Mouse (Mus musculus) thymus, postnatal 25 days (tissue): Measurements from ENCODE around the gene Eno1.

ENCODE experiments used
- DNase-seq: peaks from one replicate; pipeline ENCODE4 v3.0.0; 2022

Gene Eno1

GRCm38 (mm10) chr4:150236521-150237481 lies at the start of gene Eno1:
TSS of gene Eno1 (plus strand) at chr4:150236721.
- DNase-seq = peak; percentile 96

DNA sequence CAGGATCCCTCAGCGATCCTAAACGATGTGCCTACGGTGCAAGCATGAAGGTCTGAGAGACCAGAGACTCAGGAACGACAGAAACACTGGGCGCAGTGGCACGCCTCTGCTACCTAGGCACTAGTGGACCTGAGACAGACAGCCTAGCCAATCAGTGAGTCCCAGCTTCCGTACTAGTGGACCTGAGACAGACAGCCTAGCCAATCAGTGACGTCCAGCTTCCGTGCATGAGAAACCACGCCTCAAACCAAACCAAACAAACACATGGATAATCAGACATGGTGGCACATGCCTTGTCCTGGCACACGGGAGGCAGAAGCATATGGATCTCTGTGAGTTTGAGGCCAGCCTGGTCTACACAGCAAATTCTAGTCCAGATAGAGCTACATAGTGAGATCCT lies 48.3 kb upstream of the Eno1 start:
- DNase-seq = no peak

- DNase-seq = no peak
These were observed 44.3 kb upstream of the Eno1 start for GRCm38 (mm10) chr4:150192199-150192598.

- peak; percentile 61 for DNase-seq
These were observed 42.6 kb upstream of the Eno1 start for GRCm38 (mm10) chr4:150193915-150194314.

DNA sequence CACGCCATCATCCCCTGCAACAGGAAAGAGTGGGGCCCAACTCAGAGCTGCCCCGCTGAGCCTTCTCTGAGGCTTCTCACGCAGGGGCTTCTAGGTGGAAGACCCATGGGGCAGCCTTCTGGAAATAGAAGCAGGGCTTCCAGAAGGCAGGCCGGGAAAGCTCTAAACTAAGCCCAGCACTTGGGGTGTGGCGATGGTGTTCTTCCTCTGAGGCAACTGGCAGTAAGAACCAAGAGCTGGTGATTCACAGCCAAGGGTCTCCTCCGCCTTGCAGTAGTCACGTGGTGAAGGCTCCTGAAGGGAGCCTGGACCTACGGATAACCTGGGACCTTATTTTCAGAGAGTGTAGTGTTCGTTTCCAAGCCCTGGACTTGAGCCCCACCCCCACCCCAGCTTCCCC lies 38.3 kb upstream of the Eno1 start:
- DNase-seq = no peak

DNA sequence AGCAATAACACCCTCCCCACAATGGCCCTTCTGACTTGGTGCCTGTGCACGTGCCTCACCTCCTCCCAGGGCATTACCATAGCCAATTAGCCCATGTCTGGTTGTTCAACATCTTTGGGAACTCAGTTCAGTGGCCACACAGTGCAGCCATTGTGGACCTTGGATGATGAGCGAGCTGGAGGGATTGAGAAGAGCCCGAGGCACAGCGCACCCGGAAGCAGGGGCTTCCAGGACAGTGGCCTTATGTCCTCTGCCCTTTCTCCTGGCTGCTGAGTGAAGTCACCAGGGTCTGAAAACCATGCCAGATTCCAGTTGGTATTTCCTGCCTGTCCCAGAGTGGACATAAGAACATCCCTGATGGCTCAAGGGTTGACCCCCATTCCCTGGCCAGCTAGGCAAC lies 35.3 kb upstream of the Eno1 start, which contains the start of gene Car6:
Gene Car6, minus strand, starts transcription at position 101 of the 400 bp plus-strand sequence.
- DNase-seq = no peak

- DNase-seq = no peak
These were observed 33.8 kb upstream of the Eno1 start for GRCm38 (mm10) chr4:150202702-150203101.

DNA sequence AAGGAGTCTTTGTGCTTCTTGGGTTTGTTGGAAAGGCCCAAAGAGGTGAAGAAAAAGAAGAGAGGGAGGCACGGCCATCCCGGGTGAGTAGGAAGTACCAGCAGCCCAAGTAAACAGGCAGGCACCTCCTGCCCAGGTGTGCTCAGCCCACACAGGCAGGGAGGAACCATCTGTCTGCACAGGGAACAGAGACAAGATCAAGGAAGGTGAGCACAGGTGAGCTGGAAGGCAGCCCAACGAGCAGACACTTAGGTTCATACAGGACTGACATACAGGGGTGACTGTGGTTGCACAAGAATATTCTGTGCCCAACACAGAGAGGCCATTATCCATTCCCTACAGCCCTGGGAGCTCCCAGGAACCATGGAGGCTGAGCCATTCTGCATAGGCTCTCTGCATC lies 31.6 kb upstream of the Eno1 start:
- DNase-seq = no peak

DNA sequence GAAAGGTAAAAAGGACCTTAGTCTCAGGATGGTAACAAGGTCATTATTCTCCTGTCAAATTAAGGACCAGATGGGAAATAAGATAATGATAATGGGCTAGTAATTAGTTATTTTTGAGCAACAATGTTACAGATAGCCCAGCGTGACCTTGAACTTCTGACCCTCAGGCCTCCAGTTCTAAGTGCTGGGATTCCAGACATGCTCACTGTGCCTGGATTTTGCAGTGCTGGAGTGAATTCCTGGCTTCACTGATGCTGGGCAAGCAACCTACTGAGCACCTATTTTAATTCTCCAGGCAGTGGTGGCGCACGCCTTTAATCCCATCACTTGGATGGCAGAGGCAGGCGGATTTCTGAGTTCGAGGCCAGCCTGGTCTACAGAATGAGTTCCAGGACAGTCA lies 26.8 kb upstream of the Eno1 start:
- no peak for DNase-seq

DNA sequence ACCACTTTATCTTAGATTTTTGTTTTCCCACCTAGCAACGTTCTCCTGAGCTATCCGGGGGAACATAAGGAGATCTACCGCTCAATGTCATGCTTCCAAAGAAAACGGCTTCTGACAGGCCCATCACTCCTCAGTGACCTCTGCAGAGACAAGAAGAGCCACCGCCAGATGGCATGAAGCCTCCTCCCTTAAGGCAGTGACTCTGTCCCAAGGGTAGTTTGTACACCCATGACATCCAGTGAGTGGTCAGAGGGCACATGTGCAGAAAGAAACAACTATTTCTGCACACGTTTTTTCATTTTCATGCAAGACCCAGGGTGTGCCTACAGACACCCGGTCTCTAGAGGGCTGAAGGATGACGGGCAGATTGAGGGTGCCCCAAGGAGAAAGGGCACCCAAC lies 26.2 kb upstream of the Eno1 start:
- DNase-seq = no peak

GRCm38 (mm10) chr4:150211930-150212552 lies 24.5 kb upstream of the Eno1 start:
- no peak for DNase-seq

- peak; percentile 15 for DNase-seq
These were observed 24.0 kb upstream of the Eno1 start for GRCm38 (mm10) chr4:150212553-150212971.

GRCm38 (mm10) chr4:150213910-150214309 lies 22.6 kb upstream of the Eno1 start:
- no peak for DNase-seq

DNA sequence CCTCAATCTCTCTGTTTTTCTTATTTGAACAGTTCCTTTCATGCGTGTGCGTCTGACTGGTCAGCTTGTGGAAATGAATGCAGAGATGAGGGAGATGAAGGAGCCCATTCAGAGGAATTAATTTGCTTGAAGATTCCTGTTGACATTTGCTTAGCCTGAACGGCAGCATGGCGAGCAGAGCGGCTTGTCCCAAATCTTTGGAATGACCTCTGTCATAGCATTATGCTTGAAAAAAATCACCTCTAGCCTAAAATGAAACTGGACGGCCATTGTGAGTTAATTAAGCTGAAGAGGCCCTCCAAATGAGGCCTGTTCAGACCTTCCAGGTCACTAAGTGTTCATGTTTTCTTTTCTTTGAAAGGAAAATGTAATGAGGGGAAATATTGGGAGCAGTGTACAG lies 20.1 kb upstream of the Eno1 start:
- DNase-seq = no peak

GRCm38 (mm10) chr4:150217042-150217554 lies 19.4 kb upstream of the Eno1 start:
- no peak for DNase-seq

DNA sequence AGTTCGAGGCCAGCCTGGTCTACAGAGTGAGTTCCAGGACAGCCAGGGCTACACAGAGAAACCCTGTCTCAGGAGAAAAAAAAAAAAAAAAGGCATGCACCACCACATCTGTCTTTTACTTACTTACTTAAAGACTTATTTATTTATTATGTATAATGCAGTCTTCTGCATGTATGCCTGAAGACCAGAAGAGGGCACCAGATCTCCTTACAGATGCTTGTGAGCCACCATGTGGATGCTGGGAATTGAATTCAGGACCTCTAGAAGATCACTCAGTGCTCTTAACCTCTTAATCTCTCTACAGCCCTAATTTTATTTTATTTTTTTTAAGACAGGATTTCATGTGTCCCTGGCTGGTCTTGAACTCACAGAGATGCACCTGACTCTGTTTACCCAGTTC lies 18.6 kb upstream of the Eno1 start:
- DNase-seq = no peak

- DNase-seq = peak; percentile 54
These were observed 16.8 kb upstream of the Eno1 start for GRCm38 (mm10) chr4:150219501-150220292.

DNA sequence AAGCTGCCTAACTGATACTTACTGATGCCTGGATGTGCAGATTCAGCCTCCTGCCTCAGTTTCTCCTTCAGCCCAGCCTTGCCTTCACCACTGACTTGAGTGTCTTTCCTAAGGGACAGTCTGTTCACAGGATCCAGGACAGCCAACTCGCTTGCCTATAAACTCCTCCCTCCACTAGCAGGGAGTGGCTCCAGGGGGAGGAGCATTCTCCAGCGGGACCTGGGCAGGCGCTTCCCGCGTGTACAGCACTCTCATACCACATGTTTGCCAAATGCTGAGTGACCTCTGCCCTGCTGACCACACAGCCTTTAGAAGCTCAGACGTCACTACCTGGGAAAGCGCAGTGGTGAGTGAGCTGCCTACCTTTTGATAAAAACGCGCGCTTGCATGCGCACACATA lies 15.9 kb upstream of the Eno1 start:
- no peak for DNase-seq

GRCm38 (mm10) chr4:150221017-150221640 lies 15.4 kb upstream of the Eno1 start:
- no peak for DNase-seq

- DNase-seq = no peak
These were observed 12.7 kb upstream of the Eno1 start for GRCm38 (mm10) chr4:150223830-150224229.

DNA sequence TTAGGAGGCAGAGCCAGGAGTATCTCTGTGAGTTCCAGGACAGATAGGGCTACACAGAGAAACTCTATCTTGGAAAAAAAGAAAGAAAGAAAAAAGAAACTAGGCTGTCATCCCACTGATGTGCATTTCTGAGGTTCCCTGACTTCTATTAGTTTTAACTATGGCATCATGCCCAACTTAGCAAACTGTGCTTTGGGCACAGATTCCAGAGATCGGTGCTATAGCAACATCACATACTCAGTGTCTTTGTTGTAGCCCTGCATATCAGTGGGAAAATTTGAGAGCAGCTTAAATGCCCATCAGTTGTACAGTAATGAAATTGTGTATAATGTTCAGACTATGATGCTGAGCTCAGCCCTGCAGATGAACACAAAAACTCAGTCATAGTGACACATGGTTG lies 10.8 kb upstream of the Eno1 start:
- DNase-seq = no peak

GRCm38 (mm10) chr4:150226818-150227688 lies 9.5 kb upstream of the Eno1 start:
- no peak for DNase-seq
